Mouse (Mus musculus) Patski (cell line): Measurements from ENCODE around the gene Iqsec1. TPM values are rescaled to one million over a fixed set of nuclear protein-coding genes. Genes with fewer than 3 reads are reported as not detected.
"Not testable (repeated sequence)": the region's sequence is repeated elsewhere in the genome, so short reads cannot be mapped to it uniquely, and the experiment has no call there.

ENCODE experiments used
- ATAC-seq: fragments of 100-300 bp; one replicate; pipeline ENCODE4 v1.8.0; 2021
- CTCF ChIA-PET: fragments of 350-600 bp; sonication (Branson Sonifier 250); formaldehyde crosslinking; loops from one replicate; lab custom pipeline; 2022; ENCODE audit warnings: inconsistent platforms; lab: Charles Lee
- POLR2A ChIA-PET: fragments of 350-600 bp; sonication (Branson Sonifier 250); formaldehyde crosslinking; loops from one replicate; lab custom pipeline; 2022; ENCODE audit warnings: antibody characterized with exemption, inconsistent platforms; lab: Charles Lee
- DNase-seq: peaks from one replicate; pipeline ENCODE4 v3.0.0-alpha.2; 2011; ENCODE audit warnings: low read depth, low spot score
- H3K27me3 ChIP-seq: fragments of 371-371 bp; one replicate; pipeline ENCODE4 v1.5.1; 2021
- CTCF ChIP-seq: fragments of 100-300 bp; IDR thresholded peaks from one replicate; pipeline ENCODE4 v1.5.1; 2021
- in situ Hi-C: fragments of 300-500 bp; cut with MboI; formaldehyde crosslinking; loops from 3 replicates; pipeline ENCODE4 v1.11.1; 2018; ENCODE audit warnings: low pct_unique_long_range_greater_than_20kb, mixed read lengths
- polyA plus RNA-seq: library from polyadenylated mRNA; unstranded; gene quantifications from one replicate; pipeline ENCODE4 v1.2.3, GENCODE M21; 2021

Gene Iqsec1
- polyA plus RNA-seq, 1 experiment from 2014 or later, result 120 TPM

DNA sequence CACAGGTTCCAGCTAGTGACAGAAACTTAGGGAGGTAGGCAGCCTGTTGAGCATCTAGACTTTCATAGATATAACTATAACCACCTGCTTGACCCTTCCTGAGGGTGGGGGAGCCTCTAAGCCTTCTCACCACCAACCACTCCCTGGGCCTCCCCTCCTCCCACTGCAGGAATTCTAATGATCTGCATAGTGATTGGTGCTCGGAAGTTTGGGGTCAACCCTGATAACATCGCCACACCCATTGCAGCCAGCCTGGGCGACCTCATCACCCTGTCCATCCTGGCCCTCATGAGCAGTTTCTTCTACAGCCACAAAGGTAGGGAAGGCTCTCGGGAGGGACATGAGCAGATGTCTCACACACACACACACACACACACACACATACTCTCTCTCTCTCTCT lies 353.4 kb downstream of the Iqsec1 start:
- ATAC-seq (no peak), DNase-seq (no peak)
- ChIA-PET POLR2A (no interaction called here), CTCF (no interaction called here)
- H3K27me3 ChIP-seq, result no peaks in the 10 kb centered on the region
- in situ Hi-C loops, result no loop called here
- no peak for TF ChIP-seq CTCF

DNA sequence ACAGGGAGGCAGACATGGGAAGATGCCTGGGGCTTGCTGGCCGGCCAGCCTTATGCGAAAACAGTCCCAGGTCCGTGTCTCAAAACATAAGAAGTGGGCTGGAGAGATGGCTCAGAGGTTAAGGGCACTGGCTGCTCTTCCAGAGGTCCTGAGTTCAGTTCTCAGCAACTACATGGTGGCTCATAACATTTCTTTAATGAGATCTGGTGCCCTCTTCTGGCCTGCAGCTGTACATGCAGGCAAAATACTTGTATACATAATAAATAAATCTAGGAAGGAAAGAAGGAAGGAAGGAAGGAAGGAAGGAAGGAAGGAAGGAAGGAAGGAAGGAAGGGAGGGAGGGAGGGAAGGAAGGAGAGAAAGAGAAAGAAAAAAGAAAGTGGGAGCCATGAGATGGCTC lies 356.0 kb downstream of the Iqsec1 start:
- in situ Hi-C loops, H3K27me3 ChIP-seq, POLR2A ChIA-PET, ATAC-seq, DNase-seq: not testable (repeated sequence)
- CTCF ChIA-PET, result interaction anchor here (0.9 to 1.6 kb wide), 2 partner anchors 11 to 25 kb away, joined by 3 read pairs; no protein-coding TSS in a partner anchor

DNA sequence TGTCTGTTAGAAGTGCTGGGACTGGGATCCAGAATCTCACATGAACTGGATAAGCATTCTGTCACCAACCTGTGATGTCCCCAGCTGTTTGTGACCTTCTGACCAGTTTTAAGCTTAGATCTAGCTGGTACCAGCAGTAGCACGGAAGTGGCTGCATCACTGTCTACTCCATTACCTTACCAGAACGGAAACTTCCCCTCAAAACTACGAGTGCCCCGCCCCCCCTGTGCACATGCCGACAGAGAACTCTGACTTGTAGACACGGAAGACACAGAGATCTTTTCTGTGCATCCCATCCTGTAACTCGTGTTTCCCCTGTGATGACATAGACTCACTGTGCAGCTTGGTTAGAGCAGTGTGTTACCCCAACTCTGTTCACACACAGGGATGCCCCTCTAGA lies 358.1 kb downstream of the Iqsec1 start:
- CTCF ChIA-PET, result interaction anchor here (1.0 kb wide), 1 partner anchor 9 kb away, joined by 4 read pairs; no protein-coding TSS in a partner anchor
- ATAC-seq (no peak), DNase-seq (no peak)
- POLR2A ChIA-PET, result no interaction called here
- in situ Hi-C loops, result no loop called here
- H3K27me3 ChIP-seq, result no peaks in the 10 kb centered on the region
- TF ChIP-seq CTCF, result no peak

DNA sequence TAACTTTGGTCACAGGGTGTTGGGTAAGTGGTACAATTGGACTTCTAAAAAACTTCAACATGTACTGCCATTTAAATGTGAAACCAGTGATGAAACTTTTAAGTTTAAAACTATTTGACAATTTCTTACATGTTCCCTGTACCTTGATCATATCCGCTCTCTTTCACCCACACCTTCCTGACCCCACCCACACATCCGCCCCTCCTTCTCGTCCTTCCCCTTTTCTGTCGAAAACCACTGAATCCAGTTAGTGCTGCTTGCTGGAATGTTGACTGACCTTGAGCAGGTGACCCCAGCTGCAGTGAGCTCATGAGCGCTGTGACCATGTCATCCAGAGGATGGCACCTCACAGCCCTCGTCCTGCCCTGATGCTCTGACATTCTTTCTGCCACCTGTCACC lies 359.0 kb downstream of the Iqsec1 start:
- POLR2A ChIA-PET, result no interaction called here
- TF ChIP-seq CTCF, result no peak
- in situ Hi-C loops, result no loop called here

DNA sequence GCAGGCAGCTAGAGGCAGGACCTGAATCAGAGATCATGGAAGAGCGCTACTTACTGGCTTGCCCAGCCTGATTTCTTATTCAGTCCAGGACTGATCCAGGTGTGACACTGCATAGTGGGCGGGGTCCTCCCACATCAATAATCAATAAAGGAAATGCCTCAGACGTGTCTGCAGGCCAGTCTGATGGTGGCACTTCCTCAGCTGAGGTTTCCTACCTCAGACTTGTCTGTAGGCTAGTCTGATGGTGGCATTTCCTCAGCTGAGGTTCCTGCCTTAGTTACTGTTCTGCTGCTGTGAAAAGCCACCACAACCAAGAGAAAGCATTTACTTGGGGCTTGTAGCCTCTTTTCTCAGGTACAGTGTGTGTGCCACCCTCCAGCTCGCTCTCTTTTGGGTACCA lies 360.9 kb downstream of the Iqsec1 start:
- DNase-seq (no peak), ATAC-seq (no peak)
- H3K27me3 ChIP-seq, result no peaks in the 10 kb centered on the region
- POLR2A ChIA-PET, result no interaction called here
- in situ Hi-C loops, result no loop called here
- TF ChIP-seq CTCF, result no peak
- CTCF ChIA-PET, result interaction anchor here (0.9 kb wide), 1 partner anchor 21 kb away, joined by 3 read pairs; no protein-coding TSS in a partner anchor

More for the DNA sequence above, 359.0 kb downstream of the Iqsec1 start:
- no peak for ATAC-seq
- no peak for DNase-seq
- CTCF ChIA-PET, result interaction anchor here (1.6 kb wide), 1 partner anchor 34 kb away, joined by 4 read pairs; no protein-coding TSS in a partner anchor
- no peaks in the 10 kb centered on the region for H3K27me3 ChIP-seq

DNA sequence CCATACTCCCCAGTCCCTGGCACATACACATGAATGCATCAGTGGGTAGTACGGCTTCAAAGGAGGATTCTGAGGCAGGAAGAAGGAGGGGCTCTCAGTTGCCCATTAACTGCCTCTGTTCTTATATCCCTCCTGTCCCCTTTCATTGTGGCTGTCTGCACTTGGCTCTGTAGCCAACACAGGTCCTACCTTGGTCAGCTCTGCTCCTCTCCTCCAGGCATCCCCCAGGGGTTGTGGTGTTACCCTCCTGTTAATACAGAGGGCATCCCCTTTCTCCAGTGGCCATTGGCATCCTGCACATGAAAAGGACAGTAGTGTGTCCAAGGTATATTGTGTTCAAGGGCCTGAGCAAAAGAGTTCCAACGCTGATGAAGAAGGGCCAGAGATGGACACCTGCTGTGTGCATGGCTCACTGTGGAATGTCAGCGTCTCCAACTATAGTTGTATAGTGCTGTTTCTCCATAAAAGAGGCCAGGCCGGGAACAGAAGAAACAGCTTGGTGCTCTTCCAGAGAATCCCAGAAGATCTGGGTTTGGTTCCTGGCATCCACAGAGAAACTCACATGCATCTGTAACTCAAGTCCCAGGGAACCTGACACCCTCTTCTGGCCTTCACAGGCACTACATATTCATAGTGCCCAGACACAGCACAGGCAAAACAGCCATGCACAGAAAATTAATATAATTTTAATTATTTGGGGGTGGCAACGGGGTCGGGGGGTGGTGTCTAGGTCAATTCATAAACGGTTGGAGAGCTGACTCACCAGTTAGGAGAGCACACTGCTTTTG lies 363.1 kb downstream of the Iqsec1 start:
- ChIA-PET POLR2A (no interaction called here), CTCF (interaction anchor here (1.5 kb wide), 1 partner anchor 21 kb away, joined by 3 read pairs; no protein-coding TSS in a partner anchor)
- in situ Hi-C loops, result no loop called here
- DNase-seq (no peak), ATAC-seq (no peak)
- no peaks in the 10 kb centered on the region for H3K27me3 ChIP-seq
- no peak for TF ChIP-seq CTCF

DNA sequence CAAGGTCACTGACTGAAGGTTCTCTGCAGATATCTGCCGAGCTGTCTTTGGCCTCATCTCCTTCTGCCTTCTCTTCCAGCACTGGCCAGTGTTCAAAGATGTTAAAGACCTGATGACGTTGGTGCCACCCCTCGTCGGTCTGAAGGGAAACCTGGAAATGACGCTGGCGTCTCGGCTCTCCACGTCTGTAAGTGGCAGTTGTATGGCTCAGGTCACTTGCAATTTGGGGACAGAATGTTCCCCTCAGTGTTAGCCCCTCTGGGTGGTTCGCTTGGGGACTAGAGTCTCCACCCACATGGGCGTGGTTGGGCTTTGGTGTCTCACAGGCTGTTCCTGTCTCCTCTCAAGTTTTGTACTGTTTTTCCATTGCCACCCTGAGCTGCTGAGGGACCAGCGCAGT lies 363.8 kb downstream of the Iqsec1 start:
- in situ Hi-C loops, result no loop called here
- DNase-seq, result no peak
- H3K27me3 ChIP-seq, result no peaks in the 10 kb centered on the region
- no peak for ATAC-seq
- ChIA-PET POLR2A (no interaction called here), CTCF (no interaction called here)
- no peak for TF ChIP-seq CTCF

DNA sequence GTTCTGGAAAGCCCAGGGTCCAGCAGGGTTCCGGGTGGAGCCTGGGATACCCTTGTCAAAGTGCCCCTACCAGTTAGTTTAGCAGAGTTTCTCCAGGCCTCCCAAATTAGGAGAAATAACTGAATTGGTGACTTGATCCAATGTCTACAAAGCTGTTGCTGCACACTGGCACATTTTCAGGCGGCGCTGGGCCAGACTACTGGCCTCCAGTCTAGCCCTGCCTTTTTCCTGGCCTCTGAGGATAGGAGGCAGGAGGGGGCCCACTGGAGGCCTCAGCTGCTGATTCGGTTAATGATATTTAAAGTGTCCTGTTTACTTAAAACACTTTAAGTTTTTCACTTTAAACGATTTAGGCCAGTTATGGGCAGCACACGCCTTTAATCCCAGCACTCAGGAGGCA lies 364.3 kb downstream of the Iqsec1 start:
- no peak for TF ChIP-seq CTCF
- H3K27me3 ChIP-seq, result no peaks in the 10 kb centered on the region
- POLR2A ChIA-PET, result no interaction called here
- no peak for DNase-seq
- in situ Hi-C loops, result no loop called here
- ATAC-seq, result no peak
- CTCF ChIA-PET, result no interaction called here

DNA sequence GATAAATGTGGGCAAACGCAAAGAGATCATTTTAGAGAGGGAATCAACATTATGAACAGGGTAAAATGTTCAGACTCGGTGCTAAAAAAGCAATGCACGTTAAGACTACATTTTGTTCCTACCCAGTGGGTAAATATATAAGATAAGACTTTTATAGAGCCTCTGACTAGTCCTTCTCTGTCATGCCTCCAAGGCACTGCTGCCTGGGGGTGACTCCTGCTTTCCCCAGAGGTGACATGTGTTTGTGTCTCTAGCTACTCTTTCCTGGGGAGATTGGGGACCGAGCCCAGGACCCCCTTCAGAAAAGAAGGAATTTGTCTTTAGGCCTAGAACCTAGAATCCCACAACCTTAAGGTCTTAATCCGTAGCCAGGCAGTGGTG lies 365.0 kb downstream of the Iqsec1 start:
- in situ Hi-C loops, result no loop called here
- DNase-seq (no peak), ATAC-seq (no peak)
- ChIA-PET POLR2A (no interaction called here), CTCF (no interaction called here)
- no peaks in the 10 kb centered on the region for H3K27me3 ChIP-seq
- TF ChIP-seq CTCF, result no peak

DNA sequence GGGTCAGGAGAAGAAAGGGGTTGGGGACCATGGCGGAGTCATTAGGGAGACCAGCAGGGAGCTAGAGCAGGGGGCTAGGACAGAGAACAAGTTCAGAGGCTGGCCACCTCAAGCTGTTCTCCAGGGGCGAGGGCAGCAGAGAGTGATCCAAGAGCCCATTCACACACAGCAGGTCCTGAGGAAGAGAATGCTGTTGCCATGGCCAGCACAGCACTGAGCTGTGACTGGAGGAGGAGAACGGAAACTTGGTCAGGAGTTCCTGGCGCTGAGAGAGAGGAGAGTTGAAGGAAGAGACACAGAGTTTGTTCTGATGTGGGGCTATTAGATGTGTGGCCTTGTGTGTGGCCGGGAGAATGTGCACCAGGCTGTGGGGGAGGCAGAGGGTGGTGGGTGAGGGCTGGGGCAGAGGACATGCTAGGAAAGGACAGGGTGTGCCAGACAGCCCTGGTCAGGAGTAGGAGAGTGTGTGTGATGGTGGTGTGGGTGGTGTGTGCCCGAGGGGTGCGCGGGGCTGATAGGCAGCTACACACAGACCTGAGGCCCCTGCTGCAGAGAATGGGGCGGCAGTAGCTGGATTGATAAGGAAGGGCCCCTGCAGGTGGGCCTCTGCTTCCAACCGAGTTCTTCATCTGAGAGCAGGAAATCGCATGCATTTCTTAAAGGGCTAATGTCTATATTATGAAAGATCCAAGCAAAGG lies 365.6 kb downstream of the Iqsec1 start:
- in situ Hi-C loops, result no loop called here
- ATAC-seq (no peak), DNase-seq (no peak)
- TF ChIP-seq CTCF, result no peak
- ChIA-PET POLR2A (interaction anchor here (0.5 kb wide), 1 partner anchor 22 kb away, joined by 3 read pairs; no protein-coding TSS in a partner anchor), CTCF (interaction anchor here (1.4 kb wide), 1 partner anchor 34 kb away, joined by 3 read pairs; no protein-coding TSS in a partner anchor)
- no peaks in the 10 kb centered on the region for H3K27me3 ChIP-seq

DNA sequence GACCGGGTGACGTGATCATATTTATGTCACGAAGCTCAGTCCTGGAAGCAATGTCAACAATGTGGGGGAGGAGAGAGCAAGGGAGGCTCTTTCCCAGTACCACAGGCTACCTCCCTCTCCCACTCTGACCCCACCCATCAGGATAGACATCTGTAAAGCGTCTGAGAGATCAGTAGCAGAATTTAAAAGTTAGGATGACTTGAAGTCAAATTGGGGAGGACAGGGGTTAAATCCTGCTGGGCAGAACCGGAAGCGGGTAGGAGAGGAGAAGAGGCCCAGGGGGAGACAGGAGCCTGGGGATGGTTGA lies 366.9 kb downstream of the Iqsec1 start:
- ChIA-PET CTCF (interaction anchor here (0.9 to 7.0 kb wide), 4 partner anchors 9 to 35 kb away, joined by 3 to 31 read pairs (median 4); partner anchors contain the start of gene Slc41a3), POLR2A (no interaction called here)
- H3K27me3 ChIP-seq, result no peaks in the 10 kb centered on the region
- ATAC-seq (no peak), DNase-seq (no peak)
- no peak for TF ChIP-seq CTCF
- in situ Hi-C loops, result no loop called here
